Mouse (Mus musculus): ENCODE measurements around the gene Lrrfip2. TPM values are rescaled to one million over a fixed set of nuclear protein-coding genes. Genes with fewer than 3 reads are reported as not detected.

Lrrfip2 gene
- total and polyA plus RNA-seq, 3 experiments = 16.6 to 30.9 (median 25.2) TPM

GRCm38 (mm10) chr9:111188731-111189130, 71.3 kb downstream of the Lrrfip2 start:
- Histone ChIP-seq H3K9ac (ENCODE audit: insufficient read depth, low read depth) (no peak overlapping the region), H3K27me3 (replicated peaks) (no peaks in the 10 kb centered on the region), H3K9me3 (replicated peaks; ENCODE audit: low read length) (no peaks in the 10 kb centered on the region), H3K4me1 (ENCODE audit: control insufficient read depth in 1 of 2, insufficient read depth in 2 of 2) (no peaks in the 10 kb centered on the region), H3K27ac (ENCODE audit: insufficient read depth, low read depth) (no peak overlapping the region), H3K4me2 (ENCODE audit: insufficient read depth, low read depth, poor library complexity, severe bottlenecking) (no peak overlapping the region), H3K79me2 (replicated peaks; ENCODE audit: control insufficient read depth, extremely low read depth, insufficient read depth, poor library complexity, severe bottlenecking) (no peaks in the 10 kb centered on the region), H3K36me3 (replicated peaks in 1 of 2; ENCODE audit: control insufficient read depth in 1 of 2, insufficient read depth in 1 of 2, low read length in 1 of 2) (peaks cover 5 to 27% of the 10 kb centered on the region in 2 experiments), H3K4me3 (replicated peaks in 1 of 3; ENCODE audit: low read depth in 2 of 3, low read length in 2 of 3, poor library complexity in 1 of 3) (no peak overlapping the region)
- in situ Hi-C loops (cut with MboI; ENCODE audit: low pct_ligation_motif_present, low pct_unique_long_range_greater_than_20kb, low sequenced_read_pairs) = no loop called here
- dilution Hi-C loops (cut with MboI; ENCODE audit: extremely low pct_ligation_motif_present, extremely low pct_unique_long_range_greater_than_20kb, low sequenced_read_pairs) = no loop called here
- TF ChIP-seq TBP (conservative IDR thresholded peaks at IDR 0.05; ENCODE audit: low read depth, low read length) (no peak), RAD21 (IDR thresholded peaks at IDR 0.05; ENCODE audit: low read depth, low read length) (no peak), GABPA (IDR thresholded peaks at IDR 0.05; ENCODE audit: insufficient replicate concordance, low read depth, low read length) (no peak), NELFE (IDR thresholded peaks at IDR 0.05; ENCODE audit: low read depth, low read length) (no peak), SMC3 (IDR thresholded peaks at IDR 0.05; ENCODE audit: low read depth, low read length) (no peak), ETS1 (conservative IDR thresholded peaks at IDR 0.05; ENCODE audit: low read depth, low read length) (no peak), ZKSCAN1 (IDR thresholded peaks at IDR 0.05; ENCODE audit: borderline replicate concordance, low read depth, low read length) (no peak), NRF1 (IDR thresholded peaks at IDR 0.05; ENCODE audit: low read depth, low read length) (no peak), JUND (conservative IDR thresholded peaks at IDR 0.05; ENCODE audit: low read depth, low read length) (no peak), CHD1 (IDR thresholded peaks at IDR 0.05; ENCODE audit: low read depth, low read length) (no peak), PAX5 (IDR thresholded peaks at IDR 0.05; ENCODE audit: low read length) (no peak), MYC (IDR thresholded peaks at IDR 0.05; ENCODE audit: low read depth, low read length) (no peak), IRF4 (IDR thresholded peaks at IDR 0.05; ENCODE audit: low read depth, low read length) (no peak), KAT2A (IDR thresholded peaks at IDR 0.05; ENCODE audit: insufficient replicate concordance, low read length) (no peak), MXI1 (IDR thresholded peaks at IDR 0.05; ENCODE audit: low read depth, low read length) (no peak), E2F4 (IDR thresholded peaks at IDR 0.05; ENCODE audit: insufficient replicate concordance, low read depth, low read length) (no peak), SIN3A (IDR thresholded peaks at IDR 0.05; ENCODE audit: low read length) (no peak)
- DNase-seq (ENCODE audit: extremely low read depth) = no peak

- H3K4me2 ChIP-seq (ENCODE audit: insufficient read depth, low read depth, poor library complexity, severe bottlenecking) = no peak overlapping the region
- H3K27ac ChIP-seq (ENCODE audit: insufficient read depth, low read depth) = no peak overlapping the region
- no peak overlapping the region for H3K4me3 ChIP-seq (replicated peaks in 1 of 3; ENCODE audit: low read depth in 2 of 3, low read length in 2 of 3, poor library complexity in 1 of 3)
- no peaks in the 10 kb centered on the region for H3K27me3 ChIP-seq (replicated peaks)
- H3K79me2 ChIP-seq (replicated peaks; ENCODE audit: control insufficient read depth, extremely low read depth, insufficient read depth, poor library complexity, severe bottlenecking) = no peaks in the 10 kb centered on the region
- TF ChIP-seq POLR2AphosphoS2 (IDR thresholded peaks at IDR 0.05; ENCODE audit: low read depth, low read length) (no peak), GABPA (IDR thresholded peaks at IDR 0.05; ENCODE audit: insufficient replicate concordance, low read depth, low read length) (no peak), ELF1 (IDR thresholded peaks at IDR 0.05; ENCODE audit: low read depth, low read length) (no peak), TCF12 (IDR thresholded peaks at IDR 0.05; ENCODE audit: low read depth, low read length) (no peak), BHLHE40 (IDR thresholded peaks at IDR 0.05; ENCODE audit: low read depth, low read length) (no peak), ZMIZ1 (IDR thresholded peaks at IDR 0.05; ENCODE audit: low read depth, low read length) (no peak), IRF4 (IDR thresholded peaks at IDR 0.05; ENCODE audit: low read depth, low read length) (no peak), ZKSCAN1 (IDR thresholded peaks at IDR 0.05; ENCODE audit: borderline replicate concordance, low read depth, low read length) (no peak), USF1 (IDR thresholded peaks at IDR 0.05; ENCODE audit: low read depth, low read length) (no peak), ZNF384 (IDR thresholded peaks at IDR 0.05; ENCODE audit: low read depth, low read length) (no peak), MEF2A (IDR thresholded peaks at IDR 0.05; ENCODE audit: borderline replicate concordance, low read depth, low read length) (no peak), MAX (IDR thresholded peaks at IDR 0.05; ENCODE audit: low read length) (no peak)
- in situ Hi-C loops (cut with MboI; ENCODE audit: low pct_ligation_motif_present, low pct_unique_long_range_greater_than_20kb, low sequenced_read_pairs) (no loop called here), dilution Hi-C loops (cut with MboI; ENCODE audit: extremely low pct_ligation_motif_present, extremely low pct_unique_long_range_greater_than_20kb, low sequenced_read_pairs) (no loop called here)
- H3K9me3 ChIP-seq (replicated peaks; ENCODE audit: low read length) = no peaks in the 10 kb centered on the region
- DNase-seq (ENCODE audit: extremely low read depth) = no peak
- no peak overlapping the region for H3K9ac ChIP-seq (ENCODE audit: insufficient read depth, low read depth)
- H3K36me3 ChIP-seq (replicated peaks in 1 of 2; ENCODE audit: control insufficient read depth in 1 of 2, insufficient read depth in 1 of 2, low read length in 1 of 2) = peaks cover 5 to 34% of the 10 kb centered on the region in 2 experiments
- no peaks in the 10 kb centered on the region for H3K4me1 ChIP-seq (ENCODE audit: control insufficient read depth in 1 of 2, insufficient read depth in 2 of 2)
These were observed 75.8 kb downstream of the Lrrfip2 start for GRCm38 (mm10) chr9:111193211-111193610.
